Mouse (Mus musculus) lung, adult 2 months (tissue): ENCODE data around the gene Notum.

Experiments
- CTCF ChIP-seq: fragments of 200-500 bp; IDR thresholded peaks from 2 replicates; pipeline ENCODE4 v1.5.1; 2011; ENCODE audit warnings: mild to moderate bottlenecking, low read length, control low read depth; ENCODE audit not compliant: insufficient read depth
- POLR2A ChIP-seq: fragments of 200-500 bp; IDR thresholded peaks from 2 replicates; pipeline ENCODE4 v1.6.1; 2011; ENCODE audit warnings: low read depth, mild to moderate bottlenecking, control low read depth, low read length, borderline replicate concordance; ENCODE audit errors: extremely low read depth

- TF ChIP-seq CTCF (no peak), POLR2A (no peak)
Observed at GRCm38 (mm10) chr11:120613481-120613972, 47.4 kb downstream of the Notum start.
